Mouse (Mus musculus) lung, adult 2 months (tissue): ENCODE results near the gene Nudt9.

Source experiments
- CTCF ChIP-seq: fragments of 200-500 bp; IDR thresholded peaks from 2 replicates; pipeline ENCODE4 v1.5.1; 2011; ENCODE audit warnings: mild to moderate bottlenecking, low read length, control low read depth; ENCODE audit not compliant: insufficient read depth
- POLR2A ChIP-seq: fragments of 200-500 bp; IDR thresholded peaks from 2 replicates; pipeline ENCODE4 v1.6.1; 2011; ENCODE audit warnings: low read depth, mild to moderate bottlenecking, control low read depth, low read length, borderline replicate concordance; ENCODE audit errors: extremely low read depth

DNA sequence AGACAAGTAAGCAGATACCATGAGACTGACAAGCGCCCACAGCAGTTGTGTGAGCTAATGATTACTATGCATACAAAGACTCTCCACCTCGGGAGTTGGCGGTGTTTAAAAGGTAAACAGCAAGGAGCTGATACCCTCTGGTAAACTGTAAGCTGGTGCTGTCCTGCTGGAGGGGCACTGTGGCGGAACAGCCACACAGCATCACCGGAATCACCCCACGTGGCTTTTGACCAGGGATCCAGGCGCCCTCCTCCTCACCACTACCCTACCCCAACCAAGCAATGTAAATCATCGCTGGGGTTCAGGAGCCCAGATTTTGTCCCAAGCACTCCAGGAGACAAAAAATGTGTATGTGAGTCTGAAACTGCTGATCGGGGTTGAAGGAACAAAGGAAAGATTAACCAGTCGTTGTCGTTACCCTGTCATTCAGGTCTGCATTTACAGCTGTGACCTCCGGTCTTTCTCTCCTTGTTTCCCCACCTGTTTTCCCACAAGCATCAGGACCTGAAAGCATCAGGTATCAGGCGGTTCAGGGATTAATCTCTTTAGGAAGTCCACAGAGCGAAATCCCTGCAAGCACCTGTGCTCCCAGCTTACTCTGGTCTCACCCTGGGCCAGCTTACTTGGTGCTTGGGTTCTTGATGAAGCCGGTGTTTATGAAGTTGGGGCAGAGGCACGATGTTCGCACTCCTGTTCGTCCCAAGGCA is 43.4 kb upstream of the Nudt9 start:
- no peak for TF ChIP-seq CTCF
- no peak for TF ChIP-seq POLR2A
